Mouse (Mus musculus) skeletal muscle tissue, adult 2 months (tissue): ENCODE measurements around the gene Bcat2.

Source experiments
- DNase-seq: peaks from one replicate; pipeline ENCODE4 v3.0.0-alpha.2; 2012; ENCODE audit warnings: low read depth, low spot score

Bcat2 gene

GRCm38 (mm10) chr7:45550821-45551511 is 19.0 kb upstream of the Bcat2 start:
- DNase-seq = no peak

- no peak for DNase-seq
Measured at GRCm38 (mm10) chr7:45551512-45551883, 18.5 kb upstream of the Bcat2 start.

DNA sequence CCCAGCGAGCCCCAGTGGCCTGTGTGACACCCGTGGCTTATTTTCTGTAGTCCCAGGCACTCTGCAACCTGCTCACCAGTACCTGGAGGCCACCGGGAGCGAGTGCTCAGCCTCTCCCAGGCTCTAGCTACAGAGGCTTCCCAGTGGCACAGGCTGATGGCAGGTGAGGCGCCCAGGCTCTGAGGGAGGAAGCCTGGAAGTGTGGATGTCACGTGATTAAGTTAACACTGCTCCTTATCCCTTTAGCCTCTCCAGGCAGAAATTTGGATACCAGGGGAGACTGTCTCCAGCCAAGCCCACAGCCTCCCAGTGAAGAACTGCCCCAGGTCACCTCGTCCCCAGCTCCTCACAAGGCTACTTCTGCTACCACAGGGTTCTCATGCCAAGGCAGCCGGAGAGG is 16.4 kb upstream of the Bcat2 start:
- no peak for DNase-seq

GRCm38 (mm10) chr7:45553990-45554389 is 16.0 kb upstream of the Bcat2 start:
- DNase-seq = no peak

DNA sequence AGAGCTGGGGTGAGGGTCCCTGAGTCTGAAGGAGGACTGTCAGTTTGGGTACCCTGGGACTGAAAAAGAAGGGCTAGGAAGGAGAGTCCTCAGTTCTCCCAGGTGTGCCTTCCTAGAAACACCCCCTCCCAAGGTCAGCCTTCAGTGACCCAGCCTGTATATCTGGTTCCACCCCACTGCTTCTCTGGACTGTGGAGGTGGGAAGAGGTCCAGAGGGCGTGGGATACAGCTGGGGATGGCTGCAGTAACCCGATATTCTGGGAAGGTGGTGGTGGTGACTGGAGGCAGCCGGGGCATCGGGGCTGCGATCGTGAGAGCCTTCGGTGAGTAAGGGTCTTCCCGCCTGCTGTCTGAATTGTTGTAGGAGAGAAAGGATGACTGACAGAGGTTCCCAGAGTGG is 15.2 kb upstream of the Bcat2 start, which contains the start of gene Hsd17b14:
Gene Hsd17b14 (plus strand): TSS at position 150 of the 400 bp plus-strand sequence.
- no peak for DNase-seq

- DNase-seq = peak; percentile 79
Measured at GRCm38 (mm10) chr7:45555787-45556186, 14.2 kb upstream of the Bcat2 start.

GRCm38 (mm10) chr7:45558907-45559306 is 11.0 kb upstream of the Bcat2 start:
- no peak for DNase-seq

DNA sequence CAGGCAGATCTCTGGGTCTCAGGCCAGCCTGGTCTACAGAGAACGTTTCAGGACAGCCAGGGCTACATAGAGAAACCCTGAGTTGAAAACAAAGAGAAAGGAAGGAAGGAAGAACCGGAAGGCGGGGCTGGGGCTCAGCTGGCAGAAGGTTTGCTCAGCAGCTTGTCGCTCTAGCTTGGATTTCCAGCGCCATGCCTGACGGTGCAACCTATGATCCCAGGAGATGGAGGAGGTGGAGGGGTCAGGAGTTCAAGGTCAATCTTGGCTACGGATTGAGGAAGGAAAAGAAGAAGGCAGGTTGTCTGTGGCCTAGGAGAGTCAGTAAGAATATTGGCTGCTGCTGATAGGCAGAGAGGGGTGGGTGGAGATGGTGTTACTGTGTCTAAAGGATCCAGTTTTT is 9.7 kb upstream of the Bcat2 start:
- DNase-seq = no peak

DNA sequence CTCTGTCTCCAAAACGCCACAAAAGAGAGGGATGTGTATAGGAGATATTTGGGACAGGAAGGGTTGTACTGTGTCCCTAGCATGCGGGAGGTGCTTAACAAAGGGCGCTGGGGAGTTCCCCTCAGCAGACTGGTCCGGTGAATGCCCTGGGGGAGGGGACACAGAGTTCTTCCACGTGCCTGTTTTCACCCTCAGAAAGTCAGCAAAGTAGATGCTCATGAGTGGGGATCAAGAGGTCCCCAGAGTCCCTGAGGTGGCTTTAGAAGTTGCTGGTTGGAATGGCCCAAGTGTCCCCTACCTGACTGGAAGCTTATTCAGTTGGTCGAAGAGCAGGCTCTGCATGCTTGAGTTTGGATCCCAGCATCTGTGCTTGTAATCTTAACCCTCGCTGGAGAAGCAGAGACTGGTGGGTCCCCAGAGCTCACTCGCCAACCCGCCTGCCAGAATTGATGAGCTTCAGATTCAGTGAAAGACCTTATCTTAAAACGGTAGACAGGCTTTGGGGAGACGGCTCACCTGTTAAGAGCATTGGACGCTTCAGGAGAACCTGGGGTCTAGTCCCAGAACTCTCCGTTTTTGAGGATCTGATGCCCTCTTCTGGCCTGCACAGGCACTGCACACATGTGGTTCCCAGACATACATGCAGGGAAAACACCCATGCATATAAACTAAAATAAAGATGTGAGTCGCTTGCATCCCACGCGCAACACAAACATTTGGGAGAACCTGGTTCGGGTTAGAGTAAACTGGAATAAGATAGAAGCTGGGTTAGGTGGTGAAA is 8.9 kb upstream of the Bcat2 start:
- DNase-seq = peak; percentile 73

DNA sequence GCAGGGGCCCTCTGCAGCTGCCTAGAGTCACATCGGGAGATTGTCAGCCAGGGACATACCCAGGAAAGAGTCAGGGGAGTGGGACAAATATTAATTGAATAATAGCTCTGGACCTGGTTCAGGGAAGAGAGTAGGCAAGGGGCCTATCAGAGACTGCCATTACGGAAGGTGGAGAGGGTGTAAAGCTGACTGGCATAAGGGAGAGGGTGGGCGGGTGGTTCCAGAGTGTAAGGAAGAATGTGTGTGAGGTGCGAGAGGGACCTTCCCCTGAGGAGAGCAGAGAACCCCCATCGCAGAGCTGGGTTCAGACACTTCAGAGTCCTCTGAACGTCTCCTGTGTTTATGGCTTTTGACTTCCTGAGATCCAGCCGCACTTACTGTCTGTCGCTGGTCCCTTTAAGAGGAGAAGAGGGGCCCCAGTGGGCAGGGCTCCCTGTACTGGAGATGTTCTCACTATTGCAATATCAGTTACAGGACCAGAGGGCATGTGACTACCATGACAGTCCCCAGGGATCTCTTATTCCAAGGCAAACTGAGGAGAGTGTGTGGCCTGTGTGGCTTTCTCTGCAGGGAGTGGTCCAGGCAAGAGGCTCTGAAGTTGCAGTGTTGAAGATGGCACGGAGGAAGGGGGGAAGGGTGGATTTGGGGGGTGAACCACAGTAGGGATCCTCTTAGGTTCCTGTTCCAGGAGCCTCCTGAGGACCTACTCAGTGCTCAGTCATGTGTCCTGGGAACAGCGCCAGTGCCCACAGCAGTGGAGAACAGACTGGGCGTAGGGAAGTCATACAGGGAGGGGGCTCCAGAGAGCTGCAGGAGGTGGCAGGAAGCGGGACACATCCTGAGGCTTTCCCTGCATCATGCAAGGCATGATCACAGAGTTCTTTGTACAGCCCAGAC is 8.1 kb upstream of the Bcat2 start:
- DNase-seq = peak; percentile 82

- DNase-seq = no peak
Measured at GRCm38 (mm10) chr7:45564811-45565210, 5.1 kb upstream of the Bcat2 start.

DNA sequence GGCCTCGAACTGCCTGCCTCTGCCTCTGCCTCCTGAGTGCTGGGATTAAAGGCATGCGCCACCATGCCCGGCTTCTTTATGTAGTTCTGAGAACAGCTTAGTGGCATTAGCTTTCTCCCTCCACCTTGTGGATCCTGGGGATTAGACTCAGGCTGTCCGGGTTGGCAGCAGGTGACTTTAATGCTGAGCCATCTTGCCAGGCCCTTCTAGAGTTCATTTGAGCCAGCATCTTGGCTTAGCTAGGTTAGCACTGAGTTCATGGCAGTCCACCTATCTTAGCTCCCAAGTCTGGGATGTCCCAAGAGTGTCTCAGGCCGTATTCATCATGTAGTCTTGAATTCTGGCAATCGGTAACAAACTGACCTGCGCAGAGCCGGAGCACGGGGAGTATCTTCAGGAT is 4.5 kb upstream of the Bcat2 start:
- DNase-seq = peak; percentile 58

- DNase-seq = no peak
Measured at GRCm38 (mm10) chr7:45567112-45567779, 2.7 kb upstream of the Bcat2 start.

GRCm38 (mm10) chr7:45567780-45568516 is 2.0 kb upstream of the Bcat2 start:
- peak; percentile 96 for DNase-seq

DNA sequence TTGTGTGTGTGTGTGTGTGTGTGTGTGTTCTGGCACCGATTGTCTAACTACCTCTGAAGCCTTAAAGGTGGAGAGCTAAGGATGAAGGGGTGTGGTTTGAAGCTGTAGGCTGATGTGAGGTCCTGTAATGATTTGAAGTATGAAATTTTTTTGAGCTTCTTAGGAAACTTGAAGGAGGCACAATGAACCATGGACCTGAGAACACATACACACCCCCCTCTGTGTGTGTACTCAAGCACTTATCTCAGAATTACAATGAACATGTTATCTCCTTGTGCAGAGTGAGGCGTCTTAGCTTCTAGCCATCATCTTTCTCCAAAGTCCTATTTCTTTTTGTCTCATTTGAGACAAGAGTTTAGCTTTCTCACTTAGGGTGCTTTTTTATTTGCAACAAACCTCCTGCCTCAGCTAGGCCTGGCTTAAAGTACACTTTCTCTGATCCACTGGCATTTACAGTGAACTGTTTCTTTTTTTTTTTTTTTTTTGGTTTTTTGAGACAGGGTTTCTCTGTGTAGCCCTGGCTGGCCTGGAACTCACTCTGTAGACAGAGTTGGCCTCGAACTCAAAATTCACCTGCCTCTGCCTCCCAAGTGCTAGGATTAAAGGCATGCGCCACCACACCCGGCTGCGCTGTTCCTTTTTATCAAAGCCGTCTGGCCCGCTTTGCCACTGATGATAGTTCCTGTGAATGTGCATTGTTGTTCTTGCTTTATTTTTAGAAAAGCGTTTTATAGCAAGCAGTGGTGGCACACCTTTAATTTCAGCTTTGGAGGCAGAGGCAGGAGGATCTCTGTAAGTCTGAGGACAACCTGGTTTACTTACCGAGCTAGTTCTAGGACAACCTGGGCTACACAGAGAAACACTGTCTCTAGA is 1.1 kb upstream of the Bcat2 start:
- no peak for DNase-seq

GRCm38 (mm10) chr7:45571966-45572365 is 2.0 kb downstream of the Bcat2 start:
- DNase-seq = no peak

DNA sequence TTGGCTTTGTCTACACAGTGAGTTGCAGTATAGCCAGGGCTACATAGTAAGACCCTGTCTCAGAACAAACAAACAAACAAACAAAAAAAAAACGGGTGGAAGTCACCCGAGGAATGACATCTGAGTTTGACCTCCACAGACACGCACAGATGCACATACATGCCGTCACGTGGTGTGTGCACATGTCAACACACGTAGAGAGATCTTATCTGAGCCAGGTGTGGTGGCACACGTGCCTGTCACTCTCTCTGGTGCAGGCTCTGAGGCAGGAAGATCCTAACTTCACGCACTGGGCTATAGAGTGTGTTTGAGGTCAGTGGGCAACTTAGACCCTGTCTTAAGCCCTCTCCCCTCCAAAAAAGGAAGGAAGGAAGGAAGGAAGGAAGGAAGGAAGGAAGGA is 4.0 kb downstream of the Bcat2 start:
- DNase-seq = no peak

DNA sequence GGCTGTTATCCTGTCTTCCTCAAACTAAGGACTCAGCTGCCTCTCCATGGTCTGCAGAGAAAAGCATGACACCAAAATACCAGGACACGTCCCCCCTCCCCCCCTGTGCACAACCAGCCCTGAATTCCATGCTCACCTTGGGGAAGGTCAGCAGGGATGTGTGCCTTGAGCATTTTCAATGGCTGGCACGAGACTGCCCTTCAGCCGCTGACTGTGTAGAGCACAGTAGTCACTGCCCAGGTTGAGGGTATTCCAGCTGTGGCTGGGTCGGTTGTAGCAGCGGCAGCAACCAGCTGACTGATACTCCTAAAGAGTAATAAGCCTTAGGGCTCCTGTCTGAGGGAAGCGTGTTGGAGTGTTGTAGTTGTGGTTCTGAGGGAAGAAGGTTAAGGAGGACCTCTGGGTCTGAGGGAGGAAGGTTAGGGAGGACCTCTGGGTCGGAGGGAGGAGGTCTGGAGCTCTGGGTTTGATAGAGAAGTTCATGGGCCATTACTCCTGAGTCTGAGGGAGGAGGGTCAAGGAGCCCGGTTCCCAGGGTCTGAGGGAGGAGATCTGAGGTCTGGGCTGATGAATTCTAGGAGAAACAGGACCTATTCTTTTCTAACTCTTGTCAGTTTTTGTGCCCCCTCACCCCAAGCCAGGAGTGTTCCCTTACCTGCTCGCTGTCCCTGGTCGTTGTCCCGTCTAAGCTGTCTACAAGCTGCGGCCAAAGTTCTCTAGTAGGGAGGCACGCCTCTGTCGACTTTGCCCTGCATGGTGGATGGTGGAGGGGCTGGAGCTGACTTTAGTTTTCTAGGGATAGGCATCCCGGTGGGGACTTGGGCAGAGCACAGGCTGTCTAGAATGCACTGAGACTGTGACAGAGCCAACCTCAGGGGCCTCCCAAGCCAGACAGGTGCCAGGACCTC is 4.8 kb downstream of the Bcat2 start:
- no peak for DNase-seq

GRCm38 (mm10) chr7:45585923-45586322 is 16.0 kb downstream of the Bcat2 start:
- DNase-seq = no peak
